Mouse (Mus musculus): ENCODE measurements around the gene Itgb1.

Itgb1 gene

DNA sequence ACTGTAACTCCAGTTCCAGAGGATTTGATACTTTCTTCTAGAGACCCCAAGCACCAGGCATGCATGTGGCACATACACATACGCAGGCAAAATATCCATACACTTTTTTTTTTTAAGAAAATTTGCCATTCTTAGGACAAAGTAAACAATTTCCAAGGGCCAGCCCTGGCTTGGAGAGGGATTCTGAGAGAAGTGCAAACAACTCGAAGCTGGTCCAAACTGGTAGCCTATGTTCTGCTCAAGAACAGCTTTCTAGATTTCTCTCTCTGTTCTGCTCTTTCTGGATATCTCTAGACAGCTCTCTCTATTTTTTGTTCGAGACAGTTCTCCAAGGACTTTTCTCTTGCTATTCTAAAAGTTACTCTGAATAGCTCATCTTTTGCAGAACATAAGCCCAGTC is 3.5 kb upstream of the Itgb1 start:
- no peak for DNase-seq (ENCODE audit: low read depth)

DNA sequence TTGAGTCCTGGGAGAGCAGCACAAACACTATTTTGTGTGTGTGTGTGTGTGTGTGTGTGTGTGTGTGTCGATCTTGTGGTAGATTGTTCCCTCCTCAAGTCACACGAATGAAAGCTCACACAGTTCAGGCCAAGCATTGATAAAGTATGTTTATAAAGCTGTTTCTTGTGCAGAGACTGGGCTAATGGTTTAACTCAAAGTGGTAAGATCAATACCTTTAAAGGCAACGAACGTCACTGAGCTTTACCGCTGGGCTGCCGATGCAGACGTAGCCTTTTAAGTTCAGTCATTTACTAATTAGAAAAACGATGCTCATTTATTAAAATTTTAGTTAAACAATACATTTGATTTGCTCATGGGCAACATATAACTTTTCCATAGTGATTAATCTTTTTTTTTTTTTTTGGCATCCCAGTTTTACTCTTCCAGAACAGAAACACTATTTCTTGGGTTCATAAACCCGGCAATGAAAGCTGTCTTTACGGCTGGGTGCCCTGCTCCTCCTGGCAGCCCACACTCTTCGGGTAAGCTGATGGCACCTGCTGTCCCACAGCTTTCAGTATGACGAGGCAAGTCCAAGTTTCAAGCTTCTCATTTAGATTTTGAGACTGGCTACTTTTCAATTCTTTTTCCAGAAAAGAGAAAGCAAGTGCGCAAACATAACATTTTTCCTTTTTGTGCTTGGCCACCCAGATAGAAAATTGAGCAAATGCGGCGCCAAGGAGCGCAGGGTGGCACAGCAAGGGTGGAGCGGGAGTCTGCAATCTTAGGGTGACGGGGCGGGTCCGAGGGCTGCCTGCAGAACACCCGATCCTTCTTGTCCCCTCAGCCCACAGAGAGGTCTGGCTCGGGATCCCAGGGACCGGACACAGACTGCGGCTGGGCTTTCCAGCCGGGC is 596 bp upstream of the Itgb1 start:
- no peak for DNase-seq (ENCODE audit: low read depth)

GRCm38 (mm10) chr8:128686429-128686990 is 1.1 kb downstream of the Itgb1 start:
- DNase-seq (ENCODE audit: low read depth), result no peak

GRCm38 (mm10) chr8:128688679-128689078 is 3.2 kb downstream of the Itgb1 start:
- no peak for DNase-seq (ENCODE audit: low read depth)

DNA sequence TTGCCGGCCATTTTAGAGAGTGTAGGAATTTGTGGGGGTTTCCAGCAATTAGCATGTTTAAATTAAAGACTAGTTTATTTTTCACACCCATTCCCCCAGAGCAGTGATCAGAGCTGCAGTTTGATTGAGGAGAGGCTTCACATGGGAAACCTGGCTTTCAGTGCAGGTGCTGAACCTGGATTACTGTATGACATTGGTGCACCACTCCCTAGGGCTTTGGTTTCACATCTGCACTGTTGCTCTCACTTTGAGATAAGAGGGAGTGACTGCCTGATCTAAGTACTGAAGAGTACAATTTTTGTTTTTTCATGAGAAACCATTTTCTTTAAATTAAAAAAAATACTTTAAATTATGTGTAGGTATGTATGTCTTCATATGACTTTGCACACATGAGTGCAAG is 4.6 kb downstream of the Itgb1 start:
- DNase-seq (ENCODE audit: low read depth), result no peak

DNA sequence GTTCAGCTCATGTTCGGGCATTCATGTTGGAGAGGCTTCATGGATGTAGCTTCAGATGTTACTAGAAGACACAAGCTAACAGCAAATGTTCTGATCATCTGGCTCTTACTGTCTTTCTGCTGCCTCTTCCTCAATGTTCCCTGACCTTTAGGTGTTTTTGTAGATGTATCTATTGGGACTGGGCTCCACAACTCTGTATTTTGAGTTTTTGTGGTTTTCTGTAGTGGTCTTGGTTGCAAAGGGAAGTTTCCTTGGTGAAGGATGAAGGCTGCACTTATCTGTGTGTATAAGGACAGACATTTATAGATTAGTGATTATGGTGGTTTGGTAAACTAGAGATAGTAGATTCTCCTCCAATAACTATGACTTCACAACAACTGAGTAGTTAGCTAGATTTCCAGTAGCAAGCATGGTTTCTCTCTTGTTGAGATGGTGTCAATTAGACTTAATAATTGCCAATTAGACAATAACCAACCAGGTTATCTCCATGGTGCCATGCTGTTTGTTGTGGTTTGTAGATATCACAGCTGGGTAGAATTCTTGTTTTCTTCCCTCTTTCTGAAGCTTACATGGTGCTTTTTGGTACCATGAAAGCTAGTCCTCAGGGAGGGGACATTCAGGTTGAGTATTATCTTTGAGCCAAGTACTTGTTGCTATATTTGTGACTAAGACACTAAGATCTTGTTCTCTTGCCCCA is 11.4 kb downstream of the Itgb1 start:
- no peak for DNase-seq (ENCODE audit: low read depth)

DNA sequence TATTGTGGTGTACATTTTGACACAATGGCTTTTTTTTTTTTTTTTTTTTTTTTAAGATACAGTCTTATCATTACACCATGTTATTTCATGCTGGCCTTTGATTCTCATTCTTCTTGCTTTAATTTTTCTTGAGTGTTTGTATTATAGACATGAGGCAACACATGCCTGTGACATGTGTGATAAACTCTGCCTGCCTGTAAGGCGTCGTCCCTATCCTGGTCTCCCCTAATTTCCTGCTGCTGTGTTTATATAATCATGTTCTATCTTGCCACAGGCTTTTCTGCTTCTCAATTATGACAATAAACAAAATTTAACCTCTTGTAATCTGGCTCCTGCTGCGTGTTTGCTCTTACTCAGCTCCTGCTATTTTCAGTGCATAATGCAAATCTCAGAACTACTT is 12.5 kb downstream of the Itgb1 start:
- no peak for DNase-seq (ENCODE audit: low read depth)

DNA sequence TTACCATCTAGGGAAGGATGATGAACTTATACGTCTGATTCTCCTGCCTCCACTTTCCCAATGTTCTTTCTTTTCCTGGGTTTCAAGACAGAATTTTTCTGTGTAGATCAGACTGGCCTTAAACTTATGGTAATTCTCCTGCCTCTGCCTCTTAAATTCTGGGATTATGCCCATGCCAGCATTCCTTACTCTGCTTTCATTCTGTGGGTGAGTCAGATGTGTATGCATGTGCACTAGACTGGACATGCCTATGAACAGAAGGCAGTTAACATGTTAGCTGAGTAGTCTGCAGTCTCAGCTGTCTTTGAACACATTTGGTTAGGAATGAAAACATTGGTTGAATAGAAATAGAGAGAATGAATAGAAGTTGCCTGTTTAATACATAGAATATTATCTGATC is 18.9 kb downstream of the Itgb1 start:
- no peak for DNase-seq (ENCODE audit: low read depth)

DNA sequence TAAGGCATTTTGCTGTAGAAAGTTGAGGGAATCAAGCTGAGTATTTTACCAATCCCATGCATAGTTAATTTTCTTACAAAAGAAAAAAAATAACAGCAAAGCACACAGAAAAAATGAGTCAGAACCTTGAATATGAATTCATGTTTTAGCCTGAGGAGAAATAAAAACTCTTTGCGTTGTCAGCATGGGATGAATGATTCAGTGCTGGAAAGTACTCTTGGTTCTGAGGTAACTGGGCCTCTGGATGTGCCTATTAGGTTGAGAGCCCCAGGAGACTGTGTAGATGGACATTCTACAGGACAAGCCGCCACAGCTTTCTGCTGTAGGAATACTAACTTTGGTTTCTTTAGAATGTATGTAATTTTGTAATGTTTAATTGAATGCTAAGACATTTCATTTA is 19.4 kb downstream of the Itgb1 start:
- DNase-seq (ENCODE audit: low read depth), result no peak

- DNase-seq (ENCODE audit: low read depth), result peak; percentile 72
These were observed 23.8 kb downstream of the Itgb1 start for GRCm38 (mm10) chr8:128709261-128709660.

DNA sequence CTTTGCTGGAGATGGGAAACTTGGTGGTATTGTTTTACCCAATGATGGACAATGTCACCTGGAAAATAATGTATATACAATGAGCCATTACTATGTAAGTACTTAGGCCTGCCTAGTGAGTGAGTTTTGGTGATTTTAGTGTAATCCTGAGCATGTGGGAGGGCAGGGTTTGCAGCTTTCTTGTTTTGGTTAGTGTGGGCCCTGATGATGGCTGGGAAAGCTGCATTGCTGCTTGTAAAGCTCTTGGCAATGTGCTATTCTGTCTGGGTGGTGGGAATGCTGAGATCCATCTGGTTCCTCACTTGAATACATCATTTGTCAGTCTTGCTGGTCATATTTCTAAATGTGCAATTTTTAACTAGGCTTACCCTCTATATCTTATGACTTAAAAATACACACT is 30.7 kb downstream of the Itgb1 start:
- no peak for DNase-seq (ENCODE audit: low read depth)

- no peak for DNase-seq (ENCODE audit: low read depth)
These were observed 39.4 kb downstream of the Itgb1 start for GRCm38 (mm10) chr8:128724819-128725218.

DNA sequence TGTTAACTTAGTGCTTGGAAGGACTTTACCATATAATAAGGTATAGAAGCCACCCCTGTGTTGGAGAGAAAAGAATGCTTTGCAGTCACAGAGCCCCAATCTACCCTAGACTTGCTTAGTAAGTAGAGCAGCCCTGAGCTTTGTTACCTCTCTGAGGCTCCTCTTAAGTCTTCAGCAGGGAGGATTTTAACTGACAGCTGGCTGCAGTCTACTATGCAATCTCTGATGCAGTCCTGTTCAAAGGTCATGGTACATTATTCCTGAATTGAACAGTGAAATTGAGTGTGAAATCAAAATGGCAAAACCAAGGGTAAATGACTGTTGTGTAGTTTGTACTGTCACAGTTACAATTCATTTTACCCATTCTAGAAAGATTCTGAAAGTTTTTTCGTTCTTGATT is 41.8 kb downstream of the Itgb1 start:
- no peak for DNase-seq (ENCODE audit: low read depth)

GRCm38 (mm10) chr8:128732254-128732653 is 46.8 kb downstream of the Itgb1 start:
- no peak for DNase-seq (ENCODE audit: low read depth)

DNA sequence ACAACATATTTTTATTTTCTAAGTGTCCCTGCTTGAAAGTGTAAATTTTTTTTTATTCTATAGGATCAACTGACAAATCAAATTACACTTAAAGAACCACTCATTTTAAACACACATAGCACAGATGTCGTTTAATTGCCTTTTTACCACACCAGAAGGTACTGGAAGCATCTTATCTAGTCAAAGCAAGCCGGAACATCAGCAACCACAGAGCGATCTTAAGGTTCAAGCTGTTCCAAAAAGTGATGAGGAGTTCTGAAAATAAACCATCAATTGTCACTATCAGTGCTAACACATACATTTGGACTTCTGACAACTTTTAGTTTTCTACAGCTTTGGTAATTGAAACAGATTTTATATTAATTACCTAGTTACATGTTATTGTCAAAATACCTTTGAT is 48.7 kb downstream of the Itgb1 start:
- peak; percentile 11 for DNase-seq (ENCODE audit: low read depth)

GRCm38 (mm10) chr8:128735692-128736091 is 50.2 kb downstream of the Itgb1 start:
- no peak for DNase-seq (ENCODE audit: low read depth)

Measured in c-Kit-positive CD71-positive TER-119-negative erythroid progenitor cells, embryonic 14.5 days (primary cell).